Mouse (Mus musculus) right cerebral cortex, postnatal 14 days (tissue): ENCODE data around the gene Hamp2.
A peak's percentile ranks its signal among the peaks of the same experiment; 100 is the strongest.

Experiments used
- DNase-seq: peaks from one replicate; pipeline ENCODE4 v3.0.0; 2022

Gene Hamp2

DNA sequence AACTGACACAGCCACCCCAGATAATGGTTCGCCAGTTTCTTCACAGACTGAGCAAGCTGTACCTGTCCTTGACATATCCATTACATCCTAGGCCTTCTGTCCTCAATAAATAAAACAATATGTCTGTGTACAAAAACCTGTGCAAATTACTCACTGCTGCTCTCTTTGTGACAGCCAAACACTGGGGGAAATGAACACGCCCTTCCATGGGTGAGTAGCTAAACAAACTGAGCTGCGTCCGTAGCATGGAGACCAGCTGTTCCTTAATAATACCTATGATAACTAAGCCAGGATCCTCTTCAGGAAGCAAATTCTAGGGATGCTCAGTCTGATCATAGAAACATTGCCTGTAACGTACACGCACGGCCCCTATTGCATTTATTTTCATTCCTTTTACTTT, 35.7 kb downstream of the Hamp2 start:
- DNase-seq = no peak

DNA sequence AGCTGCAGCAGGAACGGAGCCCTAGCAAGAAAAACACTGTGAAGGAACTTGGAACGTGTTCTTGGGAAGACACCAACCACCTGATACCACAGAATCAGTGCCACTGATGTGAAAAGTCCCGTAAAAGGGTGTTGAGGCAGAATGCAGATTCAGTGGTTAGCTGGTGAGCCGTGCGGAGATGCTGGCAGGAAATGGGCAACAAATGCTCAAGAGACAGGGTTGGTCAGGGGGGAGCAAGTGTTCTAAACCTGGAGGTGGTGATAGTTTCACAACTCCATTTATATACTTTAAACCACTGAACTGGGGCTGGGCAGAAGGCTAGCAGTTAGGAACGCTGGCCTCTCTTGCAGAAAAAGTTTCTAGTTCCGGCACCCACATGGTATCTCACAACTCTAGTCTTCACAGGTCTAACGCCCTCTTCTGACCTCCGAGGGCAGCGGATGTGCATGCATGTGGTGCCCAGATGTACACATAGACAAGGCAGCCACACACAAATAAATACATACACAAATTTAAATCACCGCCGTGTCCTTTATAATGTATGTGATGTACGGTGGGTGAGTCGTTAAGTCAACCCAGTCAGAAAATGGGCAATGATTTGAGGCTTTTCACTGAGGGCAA, 36.8 kb downstream of the Hamp2 start:
- no peak for DNase-seq

DNA sequence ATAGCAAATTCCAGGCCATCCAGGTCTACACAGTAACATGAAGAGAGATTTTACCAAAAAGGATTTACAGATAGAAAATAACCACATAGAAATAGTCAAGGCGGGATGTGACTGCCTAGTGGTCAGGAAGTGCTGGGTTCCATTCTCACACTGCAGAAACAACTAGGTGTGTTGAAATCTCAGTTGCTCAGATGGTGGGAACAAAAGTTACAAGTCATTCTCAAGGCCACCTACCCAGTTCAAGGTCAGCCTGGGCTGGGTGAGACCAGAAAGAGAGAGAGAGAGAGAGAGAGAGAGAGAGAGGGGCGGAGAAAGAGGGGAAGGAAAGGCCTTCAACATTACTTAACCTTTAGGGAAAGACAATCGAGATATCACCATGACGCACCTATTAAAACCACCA, 37.6 kb downstream of the Hamp2 start:
- DNase-seq = no peak

DNA sequence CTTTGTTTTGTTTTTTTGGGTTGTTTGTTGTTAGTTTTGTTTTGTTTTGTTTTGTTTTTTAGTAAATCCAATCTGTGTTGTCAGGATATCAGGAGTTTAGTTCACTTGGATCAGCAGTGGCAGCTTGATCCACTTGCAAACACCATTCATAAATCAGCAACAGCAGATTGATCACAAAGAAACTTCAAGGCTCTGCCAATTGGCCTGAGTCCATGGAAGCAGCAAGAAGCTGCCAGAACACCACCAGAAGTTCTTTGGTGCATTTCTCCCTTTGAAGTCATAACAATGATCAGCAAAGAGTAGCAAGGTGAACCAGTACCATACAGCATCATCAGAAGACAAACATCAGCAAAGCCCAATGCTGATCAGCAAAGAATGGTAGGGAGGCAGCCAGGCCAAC, 40.4 kb downstream of the Hamp2 start:
- no peak for DNase-seq

DNA sequence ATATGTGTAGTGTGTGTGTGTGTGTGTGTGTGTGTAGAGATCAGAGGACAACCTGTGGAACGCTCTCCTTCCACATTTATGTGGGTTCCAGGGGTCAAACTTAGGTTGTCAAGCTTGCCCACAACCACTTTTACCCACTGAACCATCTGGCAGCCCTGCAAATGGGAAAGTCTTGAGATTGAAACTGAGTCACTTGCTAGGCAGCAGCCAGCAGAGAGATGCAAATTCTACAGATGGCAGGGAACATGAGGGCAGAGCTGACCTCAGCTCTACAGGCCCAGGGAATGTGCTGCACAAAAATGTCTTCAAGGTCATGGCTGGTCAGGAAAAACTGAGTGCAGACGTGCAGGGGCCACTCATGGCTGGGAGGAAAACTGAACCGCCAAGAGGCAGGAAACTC, 43.1 kb downstream of the Hamp2 start:
- no peak for DNase-seq

DNA sequence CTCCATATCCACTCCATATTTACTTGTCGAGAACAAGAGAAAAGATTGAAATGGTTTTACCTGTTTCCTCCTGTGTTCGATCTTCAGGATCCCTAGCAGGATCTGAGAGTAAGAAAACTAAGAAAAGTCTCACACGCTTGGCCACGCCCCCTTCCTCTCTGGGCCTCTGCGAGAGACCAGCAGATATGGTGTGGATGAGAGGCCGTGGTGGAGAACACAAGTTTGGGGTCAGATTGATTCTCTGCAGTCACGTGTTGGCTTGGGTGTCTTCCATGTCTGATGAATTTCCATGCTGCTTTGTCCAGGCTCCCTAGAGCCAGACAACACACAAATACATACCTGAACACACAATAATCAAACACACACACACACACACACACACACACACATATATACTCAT, 44.3 kb downstream of the Hamp2 start, which contains the start of gene Cd22:
TSS of gene Cd22 (minus strand) at position 167 of the 400 bp plus-strand sequence.
- no peak for DNase-seq

DNA sequence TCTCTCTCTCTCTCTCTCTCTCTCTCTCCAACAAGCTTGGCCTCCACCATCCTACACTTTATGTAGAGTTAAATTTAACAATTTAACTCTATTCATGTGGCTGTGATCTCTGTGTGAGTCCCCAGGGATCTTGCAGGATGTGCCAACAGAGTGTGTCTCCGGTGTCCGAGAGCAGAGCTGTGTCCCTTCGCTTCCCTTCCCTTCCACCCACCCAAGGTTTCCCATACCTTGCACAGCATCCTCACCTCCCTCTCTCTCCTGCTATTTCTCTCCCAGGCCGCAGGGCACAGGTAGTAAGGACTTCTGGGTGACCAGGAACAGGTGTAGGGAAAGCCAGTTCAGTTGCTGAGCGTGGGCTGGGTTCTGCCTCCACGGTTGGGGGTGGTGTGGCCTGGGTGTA, 45.5 kb downstream of the Hamp2 start:
- DNase-seq = no peak

DNA sequence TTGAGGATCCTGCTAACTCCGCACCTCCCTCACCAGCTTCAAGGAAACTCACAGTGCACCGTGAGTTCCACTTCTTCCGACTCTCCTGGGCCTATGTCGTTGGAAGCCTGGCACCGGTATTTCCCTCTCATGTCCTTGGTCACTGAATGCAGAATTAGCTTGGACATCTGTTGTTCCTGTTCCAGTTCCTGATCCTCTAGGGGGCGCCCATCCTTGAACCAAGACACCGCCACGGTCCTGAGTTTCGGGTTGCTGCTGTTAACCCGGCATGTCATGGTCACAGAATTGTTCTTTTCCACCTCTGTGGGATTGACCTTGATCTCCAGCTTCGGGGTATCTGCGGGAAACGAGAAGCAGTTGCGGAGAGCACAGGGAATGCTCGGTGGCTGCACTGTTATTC, 51.4 kb downstream of the Hamp2 start:
- DNase-seq = peak; percentile 80
